Mouse (Mus musculus): ENCODE measurements around the gene C1qtnf3.

- TF ChIP-seq CTCF (IDR thresholded peaks at IDR 0.05; ENCODE audit: insufficient read depth, low read length) (no peak), POLR2A (IDR thresholded peaks at IDR 0.05; ENCODE audit: borderline replicate concordance, extremely low read depth, low read depth, low read length) (no peak)
Measured at GRCm38 (mm10) chr15:11010976-11011548, 58.9 kb downstream of the C1qtnf3 start.

Data from lung, adult 2 months (tissue).